14 mouse cellular contexts compared by ENCODE assay signal in genomic region chr6:134489637-134490036, GRCm38 (mm10).
DNase-seq lines count a peak whose midpoint lies in the region; ATAC-seq and TF ChIP-seq lines count a peak whose summit lies in the region.
"Had no signal": no experiment of that assay in that cellular context is flagged by ENCODE, and none has a peak within 500 bp of the region (broad histone marks: within the 10 kb centered on the region; RNA-seq: fewer than 3 reads in every experiment).

No protein-coding gene starts in this region.

- H3K9me3 ChIP-seq in lung, embryonic 16.5 days (ENCODE audit: control insufficient read depth, low read length): no peaks in the 10 kb centered on the region
- H3K9me3 ChIP-seq in midbrain, embryonic 13.5 days: no peaks in the 10 kb centered on the region
- H3K9me3 ChIP-seq: embryonic facial prominence, embryonic 15.5 days; hindbrain, embryonic 10.5 days; limb, embryonic 12.5 days had no signal

- 0 out of 2 replicates have a peak, but pooled peaks cover 2% of the 10 kb centered on the region for H3K36me3 ChIP-seq in lung, embryonic 16.5 days (ENCODE audit: control insufficient read depth, insufficient read depth, low read length)
- H3K36me3 ChIP-seq in midbrain, embryonic 13.5 days: peaks cover 20% of the 10 kb centered on the region

- H3K4me3 ChIP-seq in gastrocnemius, adult 2 months: no peak overlapping the region
- no peak overlapping the region for H3K4me3 ChIP-seq in lung, embryonic 16.5 days (ENCODE audit: low read length)
- no peak overlapping the region for H3K4me3 ChIP-seq in midbrain, embryonic 13.5 days (replicated peaks)
- H3K4me3 ChIP-seq: embryonic facial prominence, embryonic 15.5 days; hindbrain, embryonic 10.5 days; layer of hippocampus, adult 2 months; limb, embryonic 12.5 days had no signal

- TF ChIP-seq CTCF in gastrocnemius, adult 2 months (IDR thresholded peaks at IDR 0.05): peak; percentile 43

- H3K27me3 ChIP-seq in lung, embryonic 16.5 days (ENCODE audit: control insufficient read depth, insufficient read depth, low read depth, low read length): no peaks in the 10 kb centered on the region
- H3K27me3 ChIP-seq in midbrain, embryonic 13.5 days: no peaks in the 10 kb centered on the region
- H3K27me3 ChIP-seq: embryonic facial prominence, embryonic 15.5 days; limb, embryonic 12.5 days had no signal

- H3K4me2 ChIP-seq in lung, embryonic 16.5 days (ENCODE audit: low read depth, low read length): no peak overlapping the region
- no peak overlapping the region for H3K4me2 ChIP-seq in midbrain, embryonic 13.5 days (replicated peaks)
- H3K4me2 ChIP-seq: embryonic facial prominence, embryonic 15.5 days; limb, embryonic 12.5 days had no signal

- H3K27ac ChIP-seq in gastrocnemius, adult 2 months: peak overlapping the region; percentile 52
- H3K27ac ChIP-seq in lung, embryonic 16.5 days (ENCODE audit: low read length): no peak overlapping the region
- no peak overlapping the region for H3K27ac ChIP-seq in midbrain, embryonic 13.5 days
- H3K27ac ChIP-seq: embryonic facial prominence, embryonic 15.5 days; hindbrain, embryonic 10.5 days; layer of hippocampus, adult 2 months; limb, embryonic 12.5 days had no signal

- H3K9ac ChIP-seq in lung, embryonic 16.5 days (ENCODE audit: low read length): no peak overlapping the region
- no peak overlapping the region for H3K9ac ChIP-seq in midbrain, embryonic 13.5 days (replicated peaks)
- H3K9ac ChIP-seq: embryonic facial prominence, embryonic 15.5 days; limb, embryonic 12.5 days had no signal

- ATAC-seq in lung, embryonic 16.5 days (ENCODE audit: low read depth): peak; percentile 68; the same call in 1 of the 2 replicates
- ATAC-seq in midbrain, embryonic 13.5 days: no peak

- intact Hi-C loops in gastrocnemius, adult 2 months (cut with DNase I): loop anchor here (5.0 kb wide), 1 partner anchor 78 kb away; the partner anchor contains the start of gene Lrp6
- intact Hi-C loops in heart, postnatal 36 days (cut with DNase I): no loop called here

- peak; percentile 18 for DNase-seq in gastrocnemius, adult 2 months
- no peak for DNase-seq in gastrocnemius, postnatal 25 days
- DNase-seq in ZHBTc4 (ENCODE audit: low read depth, low spot score): peak; percentile 68
- peak; percentile 29 to 37 for DNase-seq in heart, postnatal 36 days
- DNase-seq in T-cell, adult 2 months (ENCODE audit: low spot score): no peak
- no peak for DNase-seq in MN1 (ENCODE audit: low spot score)
- DNase-seq: cerebellum, adult 9-11 months; thymus, postnatal 14 days had no signal

- 44% methylated on average over 9 of the region's 9 CpGs for WGBS in lung, embryonic 16.5 days
- WGBS in midbrain, embryonic 13.5 days: 97% methylated on average over 9 of the region's 9 CpGs

- H3K4me1 ChIP-seq in lung, embryonic 16.5 days (replicated peaks; ENCODE audit: control insufficient read depth, insufficient read depth, low read length): peaks cover 7% of the 10 kb centered on the region; the same call in 1 of the 2 replicates
- H3K4me1 ChIP-seq in midbrain, embryonic 13.5 days (replicated peaks): peaks cover 7% of the 10 kb centered on the region
- H3K4me1 ChIP-seq: embryonic facial prominence, embryonic 15.5 days; hindbrain, embryonic 10.5 days; limb, embryonic 12.5 days had no signal

Comparison
In these comparisons a context has a peak if more than half of its experiments do, and no peak if none do; other contexts are left out.
1. DNase-seq: peak in gastrocnemius, adult 2 months (single experiment), ZHBTc4 (single experiment) and heart, postnatal 36 days (2 of 2); none in gastrocnemius, postnatal 25 days (single experiment), T-cell, adult 2 months (single experiment) and MN1 (single experiment).